Mouse (Mus musculus) neutrophil, adult 59 days (primary cell): ENCODE results near the gene Srebf2. TPM values are rescaled to one million over a fixed set of nuclear protein-coding genes. Genes with fewer than 3 reads are reported as not detected.

Experiments
- total RNA-seq, 2 experiments: library from RNA; stranded (reverse); gene quantifications; 1 replicate in 1 of 2; 2 replicates in 1 of 2; pipeline ENCODE4 v1.2.4; 2023

The Srebf2 gene
- 10 to 100 TPM; 76.3 to 79.6 TPM for total RNA-seq

GRCm38 (mm10) chr15:82146770-82147610 is at the start of gene Srebf2:
Gene Srebf2 (plus strand): TSS chr15:82147181.

GRCm38 (mm10) chr15:82127426-82128374 is 19.3 kb upstream of the Srebf2 start, which contains the start of gene Ccdc134:
Gene Ccdc134 (plus strand): TSS chr15:82127922.

GRCm38 (mm10) chr15:82212752-82213063 is 65.7 kb downstream of the Srebf2 start, which contains the start of gene Shisa8:
Gene Shisa8 (minus strand): TSS chr15:82212815.

DNA sequence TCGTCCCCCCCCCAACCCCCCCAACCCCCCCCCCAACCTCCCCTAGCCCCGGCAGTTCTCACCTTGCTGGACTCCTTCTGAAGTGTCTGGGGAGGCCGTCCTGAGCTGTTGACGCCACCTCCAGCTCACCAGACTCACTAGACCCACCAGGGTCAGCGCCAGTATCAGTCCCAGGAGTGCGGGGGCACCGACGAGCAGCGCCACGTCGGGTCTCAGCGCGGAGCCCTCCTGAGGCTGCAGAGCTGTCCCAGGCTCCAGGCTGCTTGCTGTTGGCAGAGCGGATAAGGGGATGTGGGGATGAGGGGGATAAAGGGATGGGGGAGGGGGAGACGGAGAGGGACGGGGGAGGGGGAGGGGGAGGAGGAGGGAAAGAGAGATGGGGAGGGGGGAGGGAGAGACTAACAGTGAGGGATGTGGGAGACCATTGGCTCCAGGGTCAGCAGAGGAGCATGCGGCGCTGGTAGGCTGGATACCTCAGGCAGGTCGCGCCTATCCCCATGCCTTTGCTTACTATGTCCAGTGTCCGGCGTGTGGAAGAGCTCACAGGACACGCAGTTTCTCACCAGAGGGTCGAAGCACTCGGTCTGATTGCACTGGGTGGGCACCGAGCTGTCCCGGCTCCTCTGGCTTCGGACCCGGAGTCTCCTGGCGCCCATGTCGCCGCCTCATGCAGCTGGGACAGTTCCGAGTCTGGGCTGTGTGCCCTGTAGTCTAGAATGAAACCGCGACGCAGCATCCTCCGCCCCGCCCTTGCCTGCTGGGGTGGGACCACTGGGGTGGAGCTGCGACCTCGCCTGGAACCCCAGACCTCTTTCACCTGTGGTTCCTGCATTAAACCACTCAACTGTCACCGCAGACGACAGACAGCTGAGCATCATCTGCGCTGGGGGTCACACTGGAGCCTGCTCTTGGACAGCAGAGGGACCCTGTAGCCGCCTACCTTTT is 76.9 kb downstream of the Srebf2 start, which contains the start of gene Tnfrsf13c:
Tnfrsf13c (minus strand) TSS at position 713 of the 945 bp plus-strand sequence.

GRCm38 (mm10) chr15:82244115-82244804 is 97.3 kb downstream of the Srebf2 start, which contains the start of gene Cenpm:
Gene Cenpm (minus strand): TSS chr15:82244748.

DNA sequence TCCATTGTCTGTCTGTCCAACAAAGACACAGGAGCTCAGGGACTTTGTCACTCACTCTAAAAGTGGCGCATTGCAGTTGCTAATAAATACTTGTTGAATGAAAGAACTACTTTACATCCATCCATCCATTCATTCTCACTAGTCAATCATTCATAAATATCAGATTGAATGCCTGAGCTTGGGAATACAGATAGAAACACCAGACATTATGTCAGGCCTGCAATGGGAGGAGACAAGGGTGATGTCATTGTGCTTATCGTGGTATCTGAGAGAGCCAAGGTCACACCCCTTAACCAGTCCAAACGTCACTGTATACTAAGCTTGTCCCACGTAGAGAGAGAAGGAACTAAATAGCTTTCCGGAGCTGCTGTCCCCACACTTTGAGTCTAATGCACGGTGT is 105.1 kb downstream of the Srebf2 start, which contains the start of gene 1500009C09Rik:
1500009C09Rik (plus strand) TSS at position 301 of the 400 bp plus-strand sequence.

Other genes starting within 250 kb of the Srebf2 start
- gene Polr3h, start 220.9 kb upstream of the Srebf2 start, total RNA-seq, result 1 to 10 TPM; 4.7 to 6.5 TPM
- gene Csdc2, start 210.4 kb upstream of the Srebf2 start, total RNA-seq, result not detected
- gene Pmm1, start 186.3 kb upstream of the Srebf2 start, total RNA-seq, result 10 to 100 TPM; 32.6 to 33.6 TPM
- gene 1700029P11Rik, start 166.6 kb upstream of the Srebf2 start, total RNA-seq, result not detected
- gene Xrcc6, start 159.3 kb upstream of the Srebf2 start, total RNA-seq, result 10 to 100 TPM; 20.8 to 29.1 TPM
- gene Desi1, start 113.3 kb upstream of the Srebf2 start, total RNA-seq, result 10 to 100 TPM; 18.6 to 23.8 TPM
- gene Snu13, start 99.6 kb upstream of the Srebf2 start, total RNA-seq, result 10 to 100 TPM; 44.8 to 47.4 TPM
- gene 4930407I10Rik, start 88.0 kb upstream of the Srebf2 start, total RNA-seq, result not detected
- not detected for gene Mei1, start 77.2 kb upstream of the Srebf2 start, total RNA-seq
- gene Ccdc134, start 19.3 kb upstream of the Srebf2 start, total RNA-seq, result 10 to 100 TPM; 11.2 to 12.7 TPM
- under 1 TPM in 1 of 2 experiments, not detected in 1; 0.40 TPM for gene Shisa8, start 65.6 kb downstream of the Srebf2 start, total RNA-seq
- gene Tnfrsf13c, start 77.2 kb downstream of the Srebf2 start, total RNA-seq, result 1 to 10 TPM; 1.8 to 4.3 TPM
- gene Cenpm, start 97.6 kb downstream of the Srebf2 start, total RNA-seq, result 10 to 100 TPM; 11.5 to 16.9 TPM
- not detected for gene 1500009C09Rik, start 105.2 kb downstream of the Srebf2 start, total RNA-seq
- not detected for gene Sept3, start 127.7 kb downstream of the Srebf2 start, total RNA-seq
- gene Wbp2nl, start 151.8 kb downstream of the Srebf2 start, total RNA-seq, result under 1 TPM; 0.35 to 0.42 TPM
- 100 to 1,000 TPM in 1 of 2 experiments, 10 to 100 TPM in 1; 93.8 to 108 TPM for gene Naga, start 191.7 kb downstream of the Srebf2 start, total RNA-seq
- 1 to 10 TPM; 1.8 to 2.8 TPM for gene Pheta2, start 191.8 kb downstream of the Srebf2 start, total RNA-seq
- 100 to 1,000 TPM in 1 of 2 experiments, 10 to 100 TPM in 1; 83.7 to 103 TPM for gene Smdt1, start 191.8 kb downstream of the Srebf2 start, total RNA-seq
- gene Ndufa6, start 207.1 kb downstream of the Srebf2 start, total RNA-seq, result 10 to 100 TPM; 79.4 to 88.3 TPM
- 1 to 10 TPM in 1 of 2 experiments, under 1 TPM in 1; 0.99 to 1.5 TPM for gene Cyp2d22, start 233.1 kb downstream of the Srebf2 start, total RNA-seq
- not detected for gene Cyp2d11, start 246.8 kb downstream of the Srebf2 start, total RNA-seq